Mouse (Mus musculus) forebrain, embryonic 14.5 days (tissue): ENCODE results near the gene Wasl. TPM values are rescaled to one million over a fixed set of nuclear protein-coding genes. Genes with fewer than 3 reads are reported as not detected.

ENCODE experiments used
- ATAC-seq: fragments of 200-750 bp; cut with Nextera tagmentation; 2 replicates; pipeline ENCODE4 v1.8.0; 2017; ENCODE audit warnings: mild to moderate bottlenecking, moderate library complexity
- DNase-seq: peaks from one replicate; pipeline ENCODE4 v3.0.0-alpha.2; 2015; ENCODE audit warnings: low spot score
- H3K27ac ChIP-seq: fragments of 300-500 bp; sonication (generic); 2 replicates; pipeline ENCODE4 v1.5.1; 2014; ENCODE audit warnings: low read depth, mild to moderate bottlenecking, control low read depth, low read length, moderate library complexity
- H3K27me3 ChIP-seq: fragments of 300-500 bp; sonication (generic); replicated peaks from 2 replicates; pipeline ENCODE4 v1.6.1; 2014; ENCODE audit warnings: low read length, control low read depth, mixed read lengths; ENCODE audit not compliant: control insufficient read depth, insufficient read depth
- H3K36me3 ChIP-seq: fragments of 300-500 bp; sonication (generic); 2 replicates; pipeline ENCODE4 v1.6.1; 2014; ENCODE audit warnings: low read length, control low read depth; ENCODE audit not compliant: control insufficient read depth, insufficient read depth
- H3K4me1 ChIP-seq: fragments of 300-500 bp; sonication (generic); 2 replicates; pipeline ENCODE4 v1.6.1; 2014; ENCODE audit warnings: antibody characterized with exemption, low read length, control low read depth; ENCODE audit not compliant: control insufficient read depth, insufficient read depth
- H3K4me2 ChIP-seq: fragments of 300-500 bp; sonication (generic); 2 replicates; pipeline ENCODE4 v1.6.1; 2014; ENCODE audit warnings: mild to moderate bottlenecking, control low read depth, low read length
- H3K4me3 ChIP-seq: fragments of 300-500 bp; sonication (generic); 2 replicates; pipeline ENCODE4 v1.5.1; 2014; ENCODE audit warnings: low read depth, low read length, control low read depth
- H3K9ac ChIP-seq: fragments of 300-500 bp; sonication (generic); 2 replicates; pipeline ENCODE4 v1.6.1; 2014; ENCODE audit warnings: mild to moderate bottlenecking, low read length, control low read depth, moderate library complexity
- H3K9me3 ChIP-seq: fragments of 300-500 bp; sonication (generic); replicated peaks from 2 replicates; pipeline ENCODE4 v1.6.1; 2016; ENCODE audit warnings: low read length, control low read depth, mixed read lengths; ENCODE audit not compliant: control insufficient read depth
- WGBS: fragments of 180-500 bp; shearing (Covaris S2); extraction: QIAGEN DNeasy Blood & Tissue Kit; methylation state at CpG from one replicate; pipeline ENCODE4 v1.1.7; 2014; 5-methylcytosine and 5-hydroxymethylcytosine counted together
- polyA plus RNA-seq: library from polyadenylated mRNA; unstranded; fragments of >200 nt; fragmentation: Nextera tagmentation; extraction: Ambion mirVana; gene quantifications from 2 replicates; pipeline ENCODE4 v1.2.1, GENCODE M21; 2014

The Wasl gene
- polyA plus RNA-seq, 1 experiment from 2014 or later, result 38.4 TPM

DNA sequence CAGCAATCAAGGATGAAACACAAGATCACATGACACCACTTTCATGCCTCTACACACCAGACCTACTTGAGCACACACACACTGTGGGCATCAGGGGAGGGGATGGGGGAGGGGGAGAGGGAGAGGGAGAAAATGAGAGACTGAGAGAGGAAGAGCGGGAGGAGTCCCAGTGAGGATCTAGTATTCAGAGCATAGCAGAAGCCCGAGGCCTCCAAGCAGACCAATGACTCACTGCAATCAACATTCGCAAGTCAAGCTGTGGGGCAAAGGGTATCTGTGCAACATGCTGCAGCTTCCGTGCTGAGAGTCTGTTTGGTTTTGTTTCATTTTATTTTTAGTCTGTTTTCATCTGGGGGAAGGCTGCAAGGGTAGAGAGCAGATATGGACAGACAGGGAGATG, 32.7 kb downstream of the Wasl start:
- H3K9me3 ChIP-seq, result no peaks in the 10 kb centered on the region
- H3K9ac ChIP-seq, result no peak overlapping the region
- ATAC-seq, result no peak
- WGBS, result 90% methylated on average over 4 of the region's 4 CpGs
- H3K4me3 ChIP-seq, result no peak overlapping the region
- no peaks in the 10 kb centered on the region for H3K4me1 ChIP-seq
- no peak for DNase-seq
- no peak overlapping the region for H3K4me2 ChIP-seq
- H3K27me3 ChIP-seq, result no peaks in the 10 kb centered on the region
- peaks cover 20% of the 10 kb centered on the region for H3K36me3 ChIP-seq
- no peak overlapping the region for H3K27ac ChIP-seq

- H3K36me3 ChIP-seq, result peaks cover 23% of the 10 kb centered on the region
- 87% methylated on average over 1 of the region's 1 CpGs for WGBS
- H3K27me3 ChIP-seq, result no peaks in the 10 kb centered on the region
- DNase-seq (no peak), ATAC-seq (no peak)
- no peaks in the 10 kb centered on the region for H3K4me1 ChIP-seq
- no peak overlapping the region for H3K27ac ChIP-seq
- no peak overlapping the region for H3K4me3 ChIP-seq
- H3K4me2 ChIP-seq, result no peak overlapping the region
- no peak overlapping the region for H3K9ac ChIP-seq
- no peaks in the 10 kb centered on the region for H3K9me3 ChIP-seq
Observed at GRCm38 (mm10) chr6:24628499-24628898, 36.3 kb downstream of the Wasl start.

DNA sequence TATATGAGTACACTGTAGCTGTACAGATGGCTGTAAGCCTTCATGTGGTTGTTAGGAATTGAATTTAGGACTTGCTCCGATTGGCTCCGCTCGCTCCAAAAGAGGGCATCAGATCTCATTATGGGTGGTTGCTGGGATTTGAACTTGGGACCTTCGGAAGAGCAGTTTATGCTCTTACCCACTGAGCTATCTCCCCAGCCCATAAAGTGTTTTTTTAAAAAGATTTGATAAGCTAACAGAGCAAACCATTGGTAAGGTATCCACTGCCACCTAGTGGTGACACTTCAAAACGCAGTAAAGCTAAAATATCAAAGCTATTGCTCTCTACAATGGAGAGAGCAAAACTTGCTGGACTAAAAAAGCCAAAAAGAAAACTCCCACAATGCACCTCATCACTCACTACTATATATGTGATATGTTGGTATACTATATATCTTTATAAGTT, 37.2 kb downstream of the Wasl start:
- no peak overlapping the region for H3K4me2 ChIP-seq
- no peaks in the 10 kb centered on the region for H3K9me3 ChIP-seq
- H3K27ac ChIP-seq, result no peak overlapping the region
- no peaks in the 10 kb centered on the region for H3K4me1 ChIP-seq
- no peaks in the 10 kb centered on the region for H3K27me3 ChIP-seq
- H3K4me3 ChIP-seq, result no peak overlapping the region
- peak; percentile 75 for ATAC-seq
- peaks cover 16% of the 10 kb centered on the region for H3K36me3 ChIP-seq
- peak; percentile 84 for DNase-seq
- H3K9ac ChIP-seq, result no peak overlapping the region
- WGBS, result 71% methylated on average over 5 of the region's 5 CpGs

GRCm38 (mm10) chr6:24622098-24622497, 42.7 kb downstream of the Wasl start:
- no peak overlapping the region for H3K4me3 ChIP-seq
- no peak overlapping the region for H3K27ac ChIP-seq
- no peaks in the 10 kb centered on the region for H3K9me3 ChIP-seq
- H3K4me1 ChIP-seq, result no peaks in the 10 kb centered on the region
- DNase-seq (no peak), ATAC-seq (no peak)
- no peak overlapping the region for H3K9ac ChIP-seq
- 89% methylated on average over 2 of the region's 2 CpGs for WGBS
- peaks cover 26% of the 10 kb centered on the region for H3K36me3 ChIP-seq
- H3K27me3 ChIP-seq, result no peaks in the 10 kb centered on the region
- no peak overlapping the region for H3K4me2 ChIP-seq

GRCm38 (mm10) chr6:24620936-24621335, 43.9 kb downstream of the Wasl start:
- no peak overlapping the region for H3K9ac ChIP-seq
- 91% methylated on average over 2 of the region's 2 CpGs for WGBS
- ATAC-seq (no peak), DNase-seq (no peak)
- no peak overlapping the region for H3K4me3 ChIP-seq
- no peaks in the 10 kb centered on the region for H3K9me3 ChIP-seq
- no peak overlapping the region for H3K4me2 ChIP-seq
- H3K27ac ChIP-seq, result no peak overlapping the region
- H3K36me3 ChIP-seq, result peaks cover 35% of the 10 kb centered on the region
- no peaks in the 10 kb centered on the region for H3K4me1 ChIP-seq
- H3K27me3 ChIP-seq, result no peaks in the 10 kb centered on the region

- Histone ChIP-seq H3K4me1 (no peaks in the 10 kb centered on the region), H3K36me3 (peaks cover 39% of the 10 kb centered on the region), H3K9me3 (no peaks in the 10 kb centered on the region), H3K27me3 (no peaks in the 10 kb centered on the region), H3K9ac (no peak overlapping the region), H3K4me3 (no peak overlapping the region), H3K4me2 (no peak overlapping the region), H3K27ac (no peak overlapping the region)
- no peak for DNase-seq
- whole genome bisulfite sequencing, result 65% methylated on average over 6 of the region's 6 CpGs
- ATAC-seq, result peak; percentile 44; the same call in 1 of the 2 replicates
Observed at GRCm38 (mm10) chr6:24619285-24620045, 45.3 kb downstream of the Wasl start.

- H3K4me2 ChIP-seq, result no peak overlapping the region
- H3K9ac ChIP-seq, result no peak overlapping the region
- no peak for DNase-seq
- peaks cover 44% of the 10 kb centered on the region for H3K36me3 ChIP-seq
- H3K4me1 ChIP-seq, result no peaks in the 10 kb centered on the region
- ATAC-seq, result no peak
- H3K27ac ChIP-seq, result no peak overlapping the region
- H3K4me3 ChIP-seq, result no peak overlapping the region
- H3K9me3 ChIP-seq, result no peaks in the 10 kb centered on the region
- 78% methylated on average over 4 of the region's 4 CpGs for WGBS
- H3K27me3 ChIP-seq, result no peaks in the 10 kb centered on the region
Observed at GRCm38 (mm10) chr6:24616746-24617145, 48.1 kb downstream of the Wasl start.

- Histone ChIP-seq H3K4me2 (no peak overlapping the region), H3K9ac (no peak overlapping the region), H3K4me3 (no peak overlapping the region), H3K9me3 (no peaks in the 10 kb centered on the region), H3K36me3 (peaks cover 37% of the 10 kb centered on the region), H3K27me3 (no peaks in the 10 kb centered on the region), H3K27ac (no peak overlapping the region), H3K4me1 (no peaks in the 10 kb centered on the region)
- no peak for DNase-seq
- WGBS, result 29% methylated on average over 4 of the region's 4 CpGs
- ATAC-seq, result no peak
Observed at GRCm38 (mm10) chr6:24613918-24614317, 50.9 kb downstream of the Wasl start.

- Histone ChIP-seq H3K9me3 (no peaks in the 10 kb centered on the region), H3K27me3 (no peaks in the 10 kb centered on the region), H3K9ac (no peak overlapping the region), H3K27ac (no peak overlapping the region), H3K4me1 (no peaks in the 10 kb centered on the region), H3K4me2 (no peak overlapping the region), H3K4me3 (no peak overlapping the region), H3K36me3 (peaks cover 36% of the 10 kb centered on the region)
- ATAC-seq (no peak), DNase-seq (no peak)
- WGBS, result 94% methylated on average over 6 of the region's 6 CpGs
Observed at GRCm38 (mm10) chr6:24613346-24613745, 51.5 kb downstream of the Wasl start.
